Mouse (Mus musculus) MEL (cell line): ENCODE measurements at regions not wholly inside any gene's neighbourhood (a gene's known extent, or its start where the extent isn't known, plus 50 kb on each side); places are given as distances from the start of the nearest gene placed in this dataset.

Experiments
- BHLHE40 ChIP-seq: IDR thresholded peaks from 2 replicates; pipeline ENCODE4 v1.6.1; 2012; ENCODE audit warnings: low read depth, mild to moderate bottlenecking, inconsistent platforms, low read length, improper control_type of control experiment, borderline replicate concordance
- CTCF ChIP-seq, 3 experiments: IDR thresholded peaks in 2 of 3; conservative IDR thresholded peaks in 1 of 3; 2 replicates each; pipeline ENCODE4 v1.5.1; 2011 to 2012; ENCODE audit warnings: low read length in 3 of 3, low read depth in 2 of 3, mild to moderate bottlenecking in 2 of 3, improper control_type of control experiment in 1 of 3, inconsistent platforms in 1 of 3, mixed read lengths in 1 of 3, moderate library complexity in 1 of 3; ENCODE audit not compliant: control insufficient read depth in 1 of 3, insufficient read depth in 1 of 3, poor library complexity in 1 of 3, severe bottlenecking in 1 of 3
- E2F4 ChIP-seq: IDR thresholded peaks from 2 replicates; pipeline ENCODE4 v1.6.1; 2011; ENCODE audit warnings: low read depth, low read length, improper control_type of control experiment, borderline replicate concordance
- ELF1 ChIP-seq: IDR thresholded peaks from 2 replicates; pipeline ENCODE4 v1.6.1; 2014; ENCODE audit warnings: low read depth, mild to moderate bottlenecking, inconsistent platforms, low read length, improper control_type of control experiment, moderate library complexity
- EP300 ChIP-seq, 2 experiments: IDR thresholded peaks; 2 replicates each; pipeline ENCODE4 v1.6.1; 2011; ENCODE audit warnings: improper control_type of control experiment in 2 of 2, low read length in 2 of 2, low read depth in 1 of 2, mild to moderate bottlenecking in 1 of 2
- GABPA ChIP-seq: IDR thresholded peaks from 2 replicates; pipeline ENCODE4 v1.6.1; 2012; ENCODE audit warnings: low read depth, mild to moderate bottlenecking, inconsistent platforms, low read length, improper control_type of control experiment, moderate library complexity
- KAT2A ChIP-seq: conservative IDR thresholded peaks from 2 replicates; pipeline ENCODE4 v1.6.1; 2012; ENCODE audit warnings: low read depth, low read length, improper control_type of control experiment, inconsistent platforms
- MAFK ChIP-seq: IDR thresholded peaks from 2 replicates; pipeline ENCODE4 v1.6.1; 2011; ENCODE audit warnings: low read depth, mild to moderate bottlenecking, low read length, improper control_type of control experiment, borderline replicate concordance
- POLR2A ChIP-seq, 2 experiments: IDR thresholded peaks; 2 replicates each; pipeline ENCODE4 v1.6.1; 2011 to 2012; ENCODE audit warnings: low read length in 2 of 2, mild to moderate bottlenecking in 2 of 2, control low read depth in 1 of 2, improper control_type of control experiment in 1 of 2, low read depth in 1 of 2, moderate library complexity in 1 of 2; ENCODE audit not compliant: control insufficient read depth in 1 of 2, insufficient read depth in 1 of 2, poor library complexity in 1 of 2
- POLR2AphosphoS5 ChIP-seq: IDR thresholded peaks from 2 replicates; pipeline ENCODE4 v1.6.1; 2012; ENCODE audit warnings: low read depth, borderline replicate concordance, mild to moderate bottlenecking, inconsistent platforms, low read length, moderate library complexity, mixed read lengths
- RAD21 ChIP-seq: IDR thresholded peaks from 2 replicates; pipeline ENCODE4 v1.6.1; 2011; ENCODE audit warnings: mild to moderate bottlenecking, low read depth, low read length, improper control_type of control experiment
- TAL1 ChIP-seq: IDR thresholded peaks from 2 replicates; pipeline ENCODE4 v1.6.1; 2012; ENCODE audit warnings: mild to moderate bottlenecking, inconsistent platforms, low read length, moderate library complexity, mixed read lengths
- USF2 ChIP-seq, 2 experiments: IDR thresholded peaks; 2 replicates each; pipeline ENCODE4 v1.6.1; 2011 to 2012; ENCODE audit warnings: improper control_type of control experiment in 2 of 2, low read length in 2 of 2, borderline replicate concordance in 1 of 2, inconsistent platforms in 1 of 2, low read depth in 1 of 2, mild to moderate bottlenecking in 1 of 2; ENCODE audit not compliant: insufficient read depth in 1 of 2
- ZNF384 ChIP-seq: IDR thresholded peaks from 2 replicates; pipeline ENCODE4 v1.6.1; 2012; ENCODE audit warnings: low read depth, mild to moderate bottlenecking, inconsistent platforms, low read length, improper control_type of control experiment

- no peak for TF ChIP-seq CTCF (IDR thresholded peaks at IDR 0.05 in 2 of 3, conservative IDR thresholded peaks at IDR 0.05 in 1 of 3; ENCODE audit: control insufficient read depth in 1 of 3, insufficient read depth in 1 of 3, low read depth in 2 of 3, low read length in 3 of 3, poor library complexity in 1 of 3, severe bottlenecking in 1 of 3)
- TF ChIP-seq BHLHE40: no peak
- no peak for TF ChIP-seq POLR2A (IDR thresholded peaks at IDR 0.05; ENCODE audit: control insufficient read depth in 1 of 2, insufficient read depth in 1 of 2, low read depth in 1 of 2, low read length in 2 of 2, poor library complexity in 1 of 2)
- TF ChIP-seq RAD21: no peak
- TF ChIP-seq GABPA: no peak
- no peak for TF ChIP-seq TAL1
- no peak for TF ChIP-seq POLR2AphosphoS5
- no peak for TF ChIP-seq ELF1
- no peak for TF ChIP-seq EP300 (IDR thresholded peaks at IDR 0.05; ENCODE audit: low read depth in 1 of 2, low read length in 2 of 2)
- TF ChIP-seq E2F4: no peak
- no peak for TF ChIP-seq USF2 (IDR thresholded peaks at IDR 0.05; ENCODE audit: borderline replicate concordance in 1 of 2, insufficient read depth in 1 of 2, low read depth in 1 of 2, low read length in 2 of 2)
- no peak for TF ChIP-seq MAFK
- no peak for TF ChIP-seq KAT2A
- no peak for TF ChIP-seq ZNF384
Observed at GRCm38 (mm10) chr2:128378456-128378855, 212.6 kb upstream of the Spdye4c start.
